Mouse (Mus musculus) heart, adult 9 months (tissue): ENCODE data around the gene Erbb4.
"Not testable (repeated sequence)": the region's sequence is repeated elsewhere in the genome, so short reads cannot be mapped to it uniquely, and the experiment has no call there.

Experiments used
- DNase-seq, 2 experiments: peaks; one replicate each; pipeline ENCODE4 v3.0.0; 2022; ENCODE audit warnings: low spot score in 2 of 2

The Erbb4 gene

DNA sequence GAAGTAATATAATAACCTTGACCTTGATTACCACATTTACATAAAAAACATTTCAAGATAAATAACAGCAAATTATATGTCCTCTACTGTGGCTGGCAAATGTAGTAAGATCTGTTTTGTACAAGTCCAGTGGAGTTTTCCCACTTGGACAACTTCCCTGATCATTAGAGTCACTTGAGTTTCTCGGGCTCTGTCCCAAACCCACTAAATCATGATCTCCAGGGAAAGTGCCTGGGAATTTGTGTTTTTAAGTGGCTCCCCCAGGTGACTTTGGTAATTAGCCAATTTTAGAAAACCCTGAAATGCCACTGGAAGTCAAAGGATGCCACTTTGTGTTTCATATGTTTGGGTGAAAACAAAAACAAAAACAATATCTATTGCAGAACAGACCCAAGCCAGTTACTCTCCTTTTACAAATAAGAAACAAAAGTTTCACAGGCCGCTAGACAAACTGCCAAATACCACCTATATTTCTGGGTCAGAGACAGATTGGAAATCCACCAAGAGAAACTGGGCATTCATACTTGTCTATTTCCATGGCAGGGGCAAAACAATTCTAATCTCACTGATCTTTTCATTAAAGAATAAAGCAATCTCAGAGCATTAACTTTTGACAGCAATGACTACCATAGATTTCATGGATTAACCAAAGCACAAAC lies 234.8 kb downstream of the Erbb4 start:
- DNase-seq = no peak

- DNase-seq = no peak
These were observed 247.5 kb downstream of the Erbb4 start for GRCm38 (mm10) chr1:68860341-68860740.

DNA sequence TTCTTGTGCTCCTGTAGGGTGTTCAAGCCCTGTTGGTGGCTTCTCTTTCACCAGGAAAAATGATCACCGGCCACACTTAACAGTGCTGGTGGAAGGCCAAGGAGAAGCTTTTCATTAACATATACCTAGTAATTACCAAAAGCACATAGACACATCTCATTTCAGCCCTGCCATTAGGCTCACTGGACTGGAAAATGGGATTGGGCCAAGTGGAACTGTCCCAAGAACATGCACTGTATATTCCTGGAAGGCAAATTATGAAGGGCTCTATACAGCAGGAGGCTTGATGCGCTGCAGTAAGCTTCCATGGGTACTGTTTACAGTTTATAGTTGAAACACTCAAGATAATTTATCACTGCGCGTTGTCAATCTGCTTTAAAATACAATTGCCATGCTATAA lies 248.4 kb downstream of the Erbb4 start:
- DNase-seq = no peak

- DNase-seq = no peak
These were observed 268.5 kb downstream of the Erbb4 start for GRCm38 (mm10) chr1:68839352-68839751.

GRCm38 (mm10) chr1:68834686-68835085 lies 273.2 kb downstream of the Erbb4 start:
- DNase-seq = no peak

DNA sequence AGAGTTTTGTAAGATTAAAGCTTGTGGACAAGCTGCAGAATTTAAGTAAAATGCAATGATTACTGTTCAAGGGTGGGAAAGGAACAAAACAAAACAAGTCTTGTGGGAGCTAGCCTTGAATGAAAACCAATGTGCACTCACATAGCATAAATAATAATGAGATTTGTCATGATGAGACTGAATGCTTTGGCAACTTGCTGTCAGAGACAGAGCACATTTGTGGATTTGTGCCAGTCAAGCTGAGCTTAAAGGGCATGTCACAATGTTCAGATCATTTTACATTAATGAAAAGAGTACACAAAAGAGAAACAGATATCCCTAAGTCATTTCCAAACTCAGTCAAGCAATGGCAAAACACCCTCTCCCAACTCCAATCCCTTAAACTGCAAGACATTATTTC lies 275.8 kb downstream of the Erbb4 start:
- DNase-seq = no peak

DNA sequence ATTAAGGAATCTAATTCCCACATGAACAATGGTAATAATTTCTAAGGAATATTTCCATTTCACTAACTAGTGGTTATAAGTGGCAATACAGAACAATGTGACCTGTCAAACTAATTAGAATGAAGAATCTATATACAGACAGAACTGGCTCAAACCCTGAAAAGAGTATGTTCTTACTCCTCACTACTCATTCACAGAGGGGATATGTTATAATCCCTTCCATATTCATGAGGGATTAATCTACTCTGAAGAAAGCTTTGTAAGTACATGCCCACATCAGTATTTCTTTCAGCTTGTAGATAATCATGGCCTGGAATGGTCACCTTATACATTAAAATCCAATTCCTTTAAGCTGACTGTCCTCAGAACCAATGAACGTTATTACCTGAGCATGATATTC lies 276.3 kb downstream of the Erbb4 start:
- DNase-seq = no peak

GRCm38 (mm10) chr1:68830501-68831239 lies 277.2 kb downstream of the Erbb4 start:
- no peak for DNase-seq

DNA sequence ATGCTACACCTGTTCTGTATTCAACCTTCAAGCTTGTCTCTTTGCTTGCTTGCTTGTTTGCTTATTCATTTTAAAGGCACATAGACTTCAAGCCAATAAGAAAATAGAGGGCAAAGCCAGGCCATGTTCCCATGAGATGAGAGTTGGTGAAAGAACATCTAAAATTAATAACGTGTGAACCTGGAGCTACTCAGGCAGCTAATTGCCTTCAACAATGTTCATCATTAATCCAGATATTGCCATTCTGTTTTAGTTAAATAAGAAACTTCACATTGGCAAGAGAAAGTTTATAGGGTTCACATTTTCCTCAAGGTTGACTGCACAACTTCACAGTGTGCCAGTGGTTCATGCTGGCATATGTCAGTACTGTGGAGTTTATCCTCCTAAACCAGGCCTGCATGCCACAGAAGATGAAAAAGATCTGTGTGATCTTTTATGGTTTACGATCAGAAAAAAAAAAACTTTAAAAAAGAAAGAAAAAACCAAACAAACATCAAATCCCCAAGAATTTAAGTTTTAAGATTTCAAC lies 284.7 kb downstream of the Erbb4 start:
- DNase-seq = no peak

GRCm38 (mm10) chr1:68806711-68807110 lies 301.1 kb downstream of the Erbb4 start:
- no peak for DNase-seq

GRCm38 (mm10) chr1:68787409-68788015 lies 320.3 kb downstream of the Erbb4 start:
- no peak for DNase-seq

GRCm38 (mm10) chr1:68780653-68781052 lies 327.2 kb downstream of the Erbb4 start:
- no peak for DNase-seq

DNA sequence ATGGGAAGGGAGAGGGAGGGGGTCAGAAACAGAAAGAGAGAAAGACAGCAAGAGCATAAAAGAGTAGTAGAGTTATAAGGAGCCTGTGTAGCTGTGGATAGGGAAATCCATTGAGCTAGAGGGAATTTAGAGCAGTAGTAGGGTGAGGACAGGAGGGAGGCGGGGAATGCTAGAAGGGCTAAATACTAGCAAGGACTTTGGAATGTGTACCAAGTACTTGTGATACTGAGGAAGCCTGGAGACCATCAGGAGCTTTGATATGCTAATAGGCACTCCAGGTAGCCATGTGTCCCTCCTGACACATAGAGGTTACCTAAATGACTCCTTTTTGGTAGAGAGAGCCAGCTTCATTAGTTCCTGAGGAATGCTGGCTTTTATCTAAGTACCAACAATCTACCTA lies 327.8 kb downstream of the Erbb4 start:
- no peak for DNase-seq

DNA sequence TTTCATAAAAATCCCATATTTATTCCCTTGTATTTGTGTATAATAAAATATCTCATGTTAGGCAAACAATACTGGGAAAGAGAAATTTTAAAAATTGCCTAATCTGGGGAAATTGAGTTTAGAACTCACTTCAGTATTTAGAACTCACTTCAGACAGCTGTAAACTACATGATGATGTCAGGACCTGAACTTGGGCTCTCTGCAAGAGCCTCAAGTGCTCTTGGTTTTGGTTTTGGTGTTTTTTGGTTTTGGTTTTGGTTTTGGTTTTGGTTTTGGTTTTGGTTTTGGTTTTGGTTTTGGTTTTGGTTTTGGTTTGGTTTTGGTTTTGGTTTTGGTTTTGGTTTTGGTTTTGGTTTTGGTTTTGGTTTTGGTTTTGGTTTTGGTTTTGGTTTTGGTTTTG lies 341.8 kb downstream of the Erbb4 start:
- not testable (repeated sequence) for DNase-seq

DNA sequence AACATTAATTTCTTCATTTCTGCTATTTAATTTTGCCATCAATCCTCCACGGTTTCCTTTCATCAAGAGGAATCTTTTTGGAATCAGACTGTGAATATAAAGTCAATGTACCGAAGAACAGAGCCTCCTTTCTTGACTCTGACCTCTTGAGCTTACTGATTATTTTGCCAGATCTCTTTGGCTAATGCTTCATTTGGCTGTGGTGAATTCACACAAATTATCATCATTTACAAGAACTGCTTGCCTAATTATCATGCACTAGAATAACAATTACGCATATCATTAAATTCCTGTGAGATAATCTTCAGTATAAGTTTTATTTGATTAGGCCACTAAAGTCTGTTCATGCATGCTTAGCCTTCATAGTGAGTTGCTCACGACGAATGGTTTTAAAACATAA lies 345.4 kb downstream of the Erbb4 start:
- DNase-seq = no peak

GRCm38 (mm10) chr1:68748976-68749375 lies 358.9 kb downstream of the Erbb4 start:
- DNase-seq = no peak

- no peak for DNase-seq
These were observed 426.4 kb downstream of the Erbb4 start for GRCm38 (mm10) chr1:68681478-68681877.

DNA sequence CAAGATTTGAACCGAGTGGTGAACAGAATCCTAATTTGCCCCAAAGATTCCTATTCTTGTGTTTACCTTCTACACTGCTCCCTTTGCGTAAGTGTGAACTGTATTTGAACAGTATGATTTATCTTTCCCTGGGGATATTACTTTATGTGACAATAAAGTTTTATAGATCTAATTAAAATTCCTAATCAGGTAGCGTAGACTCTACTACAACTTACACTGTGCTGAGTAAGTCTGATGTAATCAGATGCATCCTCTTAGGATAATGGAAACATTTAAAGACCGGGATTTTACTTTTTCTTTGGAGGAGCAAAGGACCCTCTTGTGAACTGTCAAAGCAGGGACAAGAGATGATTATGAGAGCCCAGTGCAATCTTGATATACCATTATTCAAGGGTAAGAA lies 433.2 kb downstream of the Erbb4 start:
- no peak for DNase-seq

DNA sequence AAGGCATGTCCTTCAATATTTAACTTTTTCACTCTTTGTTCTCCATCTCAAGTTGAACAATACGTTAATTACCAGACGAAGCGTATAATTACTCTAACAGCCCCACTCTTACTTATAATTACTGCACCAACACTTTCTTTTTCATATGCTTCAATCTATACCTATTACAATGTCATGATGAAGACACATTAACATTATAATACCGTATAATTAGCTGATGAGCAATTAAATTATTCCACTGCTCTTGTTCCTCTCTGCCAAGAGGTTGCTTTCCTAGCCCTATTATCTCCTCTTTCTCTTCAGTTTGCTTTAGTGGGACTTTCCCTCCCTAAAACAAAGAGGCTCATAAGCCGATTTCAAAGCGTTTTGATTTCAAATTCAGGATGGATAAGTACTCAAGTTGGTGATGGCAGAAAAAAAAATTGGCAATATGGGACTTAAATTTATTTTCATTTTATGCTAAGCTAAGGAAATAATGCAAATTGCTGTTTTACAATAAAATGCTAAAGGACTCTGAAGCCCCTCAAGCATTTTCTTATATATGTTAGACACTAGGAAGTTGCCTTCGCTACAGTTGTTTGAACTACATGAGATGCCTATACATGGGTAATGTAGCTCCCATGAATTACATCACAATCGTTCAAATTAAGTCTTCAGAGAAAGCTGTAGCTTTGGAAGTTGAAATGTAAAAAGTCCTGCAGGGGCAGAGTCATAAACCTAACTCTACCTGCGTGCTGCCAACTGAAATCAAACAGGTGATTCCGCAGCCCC lies 440.8 kb downstream of the Erbb4 start:
- DNase-seq = no peak

GRCm38 (mm10) chr1:68590475-68590874 lies 517.4 kb downstream of the Erbb4 start:
- no peak for DNase-seq

DNA sequence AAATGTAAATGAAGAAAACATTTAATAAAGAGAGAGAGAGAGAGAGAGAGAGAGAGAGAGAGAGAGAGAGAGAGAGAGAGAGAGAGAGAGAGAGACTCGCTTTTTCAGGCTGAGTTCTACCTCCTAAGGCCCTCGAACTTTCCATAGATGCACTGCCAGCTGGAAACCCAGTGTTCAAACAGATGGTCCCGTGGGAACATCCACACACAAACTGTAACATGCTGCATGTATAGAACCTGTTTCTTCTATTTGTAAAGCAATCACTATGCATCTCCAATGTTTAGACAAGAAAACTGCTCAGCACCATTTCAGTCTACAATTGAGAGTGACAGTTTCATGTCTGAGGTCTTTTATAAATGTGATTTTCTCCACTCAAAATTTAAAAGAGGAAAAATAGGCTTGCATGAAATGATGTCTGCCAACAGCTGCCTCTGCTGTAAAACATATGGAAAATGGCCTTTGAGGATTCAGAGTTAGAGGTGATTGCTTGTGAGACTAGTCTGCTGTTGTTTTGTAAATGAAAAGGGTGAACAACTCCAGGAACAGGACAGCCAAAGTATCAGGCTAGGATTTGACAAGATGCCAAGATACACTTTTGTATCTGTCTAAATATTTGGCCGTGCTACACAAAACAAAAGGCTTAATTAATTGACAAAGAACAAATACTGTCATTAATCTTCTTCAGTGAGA lies 533.9 kb downstream of the Erbb4 start:
- no peak for DNase-seq

DNA sequence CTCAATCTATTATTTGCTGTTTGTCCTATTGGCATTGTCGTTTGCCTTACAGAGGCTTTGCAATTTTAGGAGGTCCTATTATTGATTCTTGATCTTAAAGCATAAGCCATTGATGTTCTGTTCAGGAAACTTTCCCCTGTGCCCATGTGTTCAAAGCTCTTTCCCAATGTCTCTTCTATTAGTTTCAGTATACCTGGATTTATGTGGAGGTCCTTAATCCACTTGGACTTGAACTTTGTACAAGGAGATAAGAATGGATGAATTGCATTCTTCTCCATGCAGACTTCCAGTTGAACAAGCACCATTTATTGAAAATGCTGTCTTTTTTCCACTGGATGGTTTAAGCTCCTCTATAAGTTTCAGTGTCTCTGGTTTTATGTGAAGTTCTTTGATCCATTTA lies 536.9 kb downstream of the Erbb4 start:
- no peak for DNase-seq
